Mouse (Mus musculus) heart, postnatal 0 days (tissue): ENCODE results near the gene C1ra. TPM values are rescaled to one million over a fixed set of nuclear protein-coding genes. Genes with fewer than 3 reads are reported as not detected.
"Not testable (repeated sequence)": the region's sequence is repeated elsewhere in the genome, so short reads cannot be mapped to it uniquely, and the experiment has no call there.

Experiments used
- ATAC-seq: fragments of 200-750 bp; cut with Nextera tagmentation; 2 replicates; pipeline ENCODE4 v1.8.0; 2017; ENCODE audit warnings: low read depth, moderate number of reproducible peaks, moderate library complexity; ENCODE audit not compliant: insufficient read depth
- DNase-seq: peaks from one replicate; pipeline ENCODE4 v3.0.0-alpha.2; 2016; ENCODE audit warnings: low spot score
- H3K27ac ChIP-seq: fragments of 300-500 bp; sonication (generic); 2 replicates; pipeline ENCODE4 v1.5.1; 2014; ENCODE audit warnings: low read depth, mild to moderate bottlenecking
- H3K27me3 ChIP-seq: fragments of 300-500 bp; sonication (generic); 2 replicates; pipeline ENCODE4 v1.6.1; 2014; ENCODE audit warnings: low read length, mixed read lengths; ENCODE audit not compliant: control insufficient read depth, insufficient read depth
- H3K36me3 ChIP-seq: fragments of 300-500 bp; sonication (generic); replicated peaks from 2 replicates; pipeline ENCODE4 v1.6.1; 2014; ENCODE audit warnings: low read length, mixed read lengths; ENCODE audit not compliant: control insufficient read depth, insufficient read depth
- H3K4me1 ChIP-seq: fragments of 300-500 bp; sonication (generic); 2 replicates; pipeline ENCODE4 v1.6.1; 2014; ENCODE audit warnings: antibody characterized with exemption; ENCODE audit not compliant: control insufficient read depth, insufficient read depth
- H3K4me2 ChIP-seq: fragments of 300-500 bp; sonication (generic); 2 replicates; pipeline ENCODE4 v1.6.1; 2014; ENCODE audit warnings: low read depth, mild to moderate bottlenecking, low read length, moderate library complexity
- H3K4me3 ChIP-seq: fragments of 300-500 bp; sonication (generic); 2 replicates; pipeline ENCODE4 v1.5.1; 2014; ENCODE audit warnings: low read depth, low read length
- H3K9ac ChIP-seq: fragments of 300-500 bp; sonication (generic); replicated peaks from 2 replicates; pipeline ENCODE4 v1.6.1; 2014; ENCODE audit warnings: low read depth, low read length, mixed read lengths
- H3K9me3 ChIP-seq: fragments of 300-500 bp; sonication (generic); replicated peaks from 2 replicates; pipeline ENCODE4 v1.6.1; 2016; ENCODE audit warnings: low read length; ENCODE audit not compliant: control insufficient read depth
- CTCF ChIP-seq: IDR thresholded peaks from 2 replicates; pipeline ENCODE4 v1.5.1; 2016; ENCODE audit warnings: antibody characterized with exemption, control low read depth, low read depth
- EP300 ChIP-seq: IDR thresholded peaks from 2 replicates; pipeline ENCODE4 v1.6.1; 2016; ENCODE audit warnings: antibody characterized with exemption, low read depth
- WGBS: fragments of 180-500 bp; shearing (Covaris S2); extraction: QIAGEN DNeasy Blood & Tissue Kit; methylation state at CpG from one replicate; pipeline ENCODE4 v1.1.7; 2014; 5-methylcytosine and 5-hydroxymethylcytosine counted together
- polyA plus RNA-seq: library from polyadenylated mRNA; unstranded; fragments of >200 nt; fragmentation: Nextera tagmentation; extraction: Ambion mirVana; gene quantifications from 2 replicates; pipeline ENCODE4 v1.2.1, GENCODE M21; 2015
- total RNA-seq: library from RNA; depleted of rRNA; stranded (reverse); fragments of >200 nt; gene quantifications from 2 replicates; pipeline ENCODE4 v1.2.3, GENCODE M21; 2014; ENCODE audit warnings: low replicate concordance

C1ra gene
- total and polyA plus RNA-seq, 2 experiments from 2014 or later = 3.1 to 11.1 TPM

GRCm38 (mm10) chr6:124479573-124479930 lies 32.7 kb upstream of the C1ra start:
- H3K9ac ChIP-seq = no peak overlapping the region
- no peaks in the 10 kb centered on the region for H3K36me3 ChIP-seq
- ATAC-seq (no peak), DNase-seq (no peak)
- H3K9me3 ChIP-seq = no peaks in the 10 kb centered on the region
- no peak for TF ChIP-seq EP300
- no peak for TF ChIP-seq CTCF
- no peak overlapping the region for H3K4me3 ChIP-seq
- peaks cover 9% of the 10 kb centered on the region; the same call in 1 of the 2 replicates for H3K4me1 ChIP-seq
- 89% methylated on average over 3 of the region's 3 CpGs for WGBS
- no peaks in the 10 kb centered on the region for H3K27me3 ChIP-seq
- H3K27ac ChIP-seq = no peak overlapping the region
- no peak overlapping the region for H3K4me2 ChIP-seq

DNA sequence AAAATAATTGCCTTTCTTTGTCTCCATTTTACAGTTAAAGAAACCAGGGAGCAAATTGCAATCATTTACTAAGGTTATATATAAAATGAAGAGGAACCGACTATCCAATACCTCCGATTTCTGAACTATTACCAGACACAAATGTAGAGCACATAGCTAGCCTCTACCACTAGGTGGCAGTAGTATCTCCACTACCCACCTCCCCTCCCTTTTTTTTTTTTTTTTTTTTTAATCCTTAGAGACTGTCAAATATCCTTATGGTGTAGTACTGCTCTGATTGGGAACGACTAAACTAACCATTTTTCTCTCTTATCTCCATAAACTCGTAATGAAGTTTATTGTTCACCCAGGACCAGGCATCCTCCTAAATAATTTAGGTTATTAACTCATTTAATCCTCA lies 31.9 kb upstream of the C1ra start:
- peaks cover 9% of the 10 kb centered on the region; the same call in 1 of the 2 replicates for H3K4me1 ChIP-seq
- no peak overlapping the region for H3K4me3 ChIP-seq
- 53% methylated on average over 4 of the region's 4 CpGs for WGBS
- no peak overlapping the region for H3K4me2 ChIP-seq
- H3K27ac ChIP-seq = no peak overlapping the region
- no peak overlapping the region for H3K9ac ChIP-seq
- H3K27me3 ChIP-seq = no peaks in the 10 kb centered on the region
- TF ChIP-seq EP300 (no peak), CTCF (peak; percentile 57)
- H3K9me3 ChIP-seq = no peaks in the 10 kb centered on the region
- H3K36me3 ChIP-seq = no peaks in the 10 kb centered on the region
- ATAC-seq = no peak
- peak; percentile 32 for DNase-seq

- no peak overlapping the region for H3K9ac ChIP-seq
- H3K4me2 ChIP-seq = no peak overlapping the region
- peaks cover 9% of the 10 kb centered on the region; the same call in 1 of the 2 replicates for H3K4me1 ChIP-seq
- no peak for DNase-seq
- no peaks in the 10 kb centered on the region for H3K27me3 ChIP-seq
- H3K4me3 ChIP-seq = no peak overlapping the region
- 22% methylated on average over 6 of the region's 6 CpGs for WGBS
- ATAC-seq = 0 out of 2 replicates have a peak, but pooled peaks have one; percentile 30
- no peak for TF ChIP-seq EP300
- peak; percentile 54 for TF ChIP-seq CTCF
- H3K36me3 ChIP-seq = no peaks in the 10 kb centered on the region
- no peaks in the 10 kb centered on the region for H3K9me3 ChIP-seq
- H3K27ac ChIP-seq = no peak overlapping the region
These were observed 30.6 kb upstream of the C1ra start for GRCm38 (mm10) chr6:124481571-124481970.

DNA sequence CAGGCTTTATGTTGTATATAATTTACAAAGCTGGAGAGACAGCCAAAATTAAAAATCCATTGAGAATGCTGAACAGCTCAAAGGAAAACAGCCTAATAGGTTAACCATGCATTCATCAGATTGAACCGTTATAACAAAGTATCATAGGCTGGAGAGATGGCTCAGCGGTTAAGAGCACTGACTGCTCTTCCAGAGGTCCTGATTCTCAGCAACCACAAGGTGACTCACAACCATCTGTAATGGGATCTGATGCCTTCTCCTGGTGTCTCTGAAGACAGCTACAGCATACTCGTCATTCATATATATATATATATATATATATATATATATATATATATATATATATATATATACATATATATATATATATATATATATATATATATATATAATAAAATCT lies 28.4 kb upstream of the C1ra start:
- H3K27ac ChIP-seq, H3K4me2 ChIP-seq, DNase-seq, H3K9me3 ChIP-seq, H3K27me3 ChIP-seq, H3K36me3 ChIP-seq, ATAC-seq, H3K9ac ChIP-seq, H3K4me1 ChIP-seq, H3K4me3 ChIP-seq: not testable (repeated sequence)
- 75% methylated on average over 3 of the region's 3 CpGs for WGBS

GRCm38 (mm10) chr6:124484851-124485250 lies 27.4 kb upstream of the C1ra start:
- WGBS = 79% methylated on average over 7 of the region's 7 CpGs
- no peaks in the 10 kb centered on the region for H3K27me3 ChIP-seq
- no peak overlapping the region for H3K4me2 ChIP-seq
- no peaks in the 10 kb centered on the region for H3K9me3 ChIP-seq
- H3K36me3 ChIP-seq = no peaks in the 10 kb centered on the region
- H3K27ac ChIP-seq = no peak overlapping the region
- TF ChIP-seq EP300 = no peak
- TF ChIP-seq CTCF = no peak
- H3K4me1 ChIP-seq = no peaks in the 10 kb centered on the region
- no peak for DNase-seq
- no peak overlapping the region for H3K9ac ChIP-seq
- H3K4me3 ChIP-seq = no peak overlapping the region
- no peak for ATAC-seq

DNA sequence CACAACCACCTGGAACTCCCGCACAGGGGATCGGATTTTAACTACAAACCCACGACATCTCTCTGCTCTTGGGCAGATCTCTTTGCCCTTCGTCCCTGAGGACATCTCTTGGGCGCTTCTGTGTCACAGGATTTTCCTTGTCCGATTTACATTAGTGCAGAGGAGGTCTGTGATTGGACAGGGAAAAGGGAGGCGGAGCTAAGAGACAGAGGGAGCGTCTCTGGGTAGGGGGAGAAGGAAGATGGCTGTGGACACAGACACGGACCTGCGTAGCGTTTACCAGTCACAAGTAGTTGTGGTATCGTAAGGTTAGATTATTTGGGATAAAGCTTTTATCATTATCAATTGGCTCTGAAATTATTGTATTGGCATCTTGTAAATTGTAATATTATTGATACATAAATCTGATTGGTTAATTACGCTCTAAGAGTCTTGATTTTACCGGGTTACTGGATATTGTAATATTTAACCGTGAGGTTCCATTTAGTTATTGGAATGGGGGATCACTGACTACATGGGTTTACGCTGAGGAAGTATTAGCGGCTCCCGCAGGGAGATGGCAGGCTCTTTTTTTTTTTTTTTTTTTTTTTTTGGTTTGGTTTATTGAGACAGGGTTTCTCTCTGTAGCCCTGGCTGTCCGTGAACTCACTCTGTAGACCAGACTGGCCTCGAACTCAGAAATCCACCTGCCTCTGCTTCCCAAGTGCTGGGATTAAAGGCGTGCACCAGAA lies 26.6 kb upstream of the C1ra start:
- no peak overlapping the region for H3K4me3 ChIP-seq
- H3K27me3 ChIP-seq = no peaks in the 10 kb centered on the region
- DNase-seq (no peak), ATAC-seq (no peak)
- TF ChIP-seq CTCF (no peak), EP300 (no peak)
- H3K9ac ChIP-seq = no peak overlapping the region
- WGBS = 30% methylated on average over 21 of the region's 21 CpGs
- H3K4me2 ChIP-seq = 0 out of 2 replicates have a peak overlapping the region, but pooled peaks have one; percentile 3
- H3K9me3 ChIP-seq = no peaks in the 10 kb centered on the region
- no peaks in the 10 kb centered on the region for H3K4me1 ChIP-seq
- no peaks in the 10 kb centered on the region for H3K36me3 ChIP-seq
- no peak overlapping the region for H3K27ac ChIP-seq
